Mouse (Mus musculus) frontal cortex, postnatal 10 days (tissue): ENCODE results near the gene Pate3.
"Not testable (repeated sequence)": the region's sequence is repeated elsewhere in the genome, so short reads cannot be mapped to it uniquely, and the experiment has no call there.

Source experiments
- DNase-seq, 2 experiments: peaks; one replicate each; pipeline ENCODE4 v3.0.0; 2022; ENCODE audit warnings: low spot score in 2 of 2, mixed read lengths in 1 of 2

Gene Pate3

GRCm38 (mm10) chr9:35648102-35648501 lies at the start of gene Pate3:
Gene Pate3, minus strand, starts transcription at chr9:35648202.
- DNase-seq: no peak

- DNase-seq: no peak
Observed at GRCm38 (mm10) chr9:35691924-35692323, 43.9 kb upstream of the Pate3 start.

- no peak for DNase-seq
Observed at GRCm38 (mm10) chr9:35687013-35687412, 39.0 kb upstream of the Pate3 start, which contains the start of gene Pate1. Gene Pate1, minus strand, starts transcription at chr9:35687390.

GRCm38 (mm10) chr9:35673557-35673956 lies 25.6 kb upstream of the Pate3 start:
- no peak for DNase-seq

GRCm38 (mm10) chr9:35632981-35633380 lies 15.0 kb downstream of the Pate3 start:
- no peak for DNase-seq

- DNase-seq: not testable (repeated sequence)
Observed at GRCm38 (mm10) chr9:35616784-35617183, 31.2 kb downstream of the Pate3 start.

GRCm38 (mm10) chr9:35614005-35614404 lies 34.0 kb downstream of the Pate3 start:
- DNase-seq: no peak

- no peak for DNase-seq
Observed at GRCm38 (mm10) chr9:35611841-35612240, 36.2 kb downstream of the Pate3 start, which contains the start of gene Pate4. Gene Pate4, minus strand, starts transcription at chr9:35611941.

GRCm38 (mm10) chr9:35607647-35608405 lies 40.2 kb downstream of the Pate3 start:
- no peak for DNase-seq
